Mouse (Mus musculus): ENCODE data around the gene Cyp11a1.

The Cyp11a1 gene

DNA sequence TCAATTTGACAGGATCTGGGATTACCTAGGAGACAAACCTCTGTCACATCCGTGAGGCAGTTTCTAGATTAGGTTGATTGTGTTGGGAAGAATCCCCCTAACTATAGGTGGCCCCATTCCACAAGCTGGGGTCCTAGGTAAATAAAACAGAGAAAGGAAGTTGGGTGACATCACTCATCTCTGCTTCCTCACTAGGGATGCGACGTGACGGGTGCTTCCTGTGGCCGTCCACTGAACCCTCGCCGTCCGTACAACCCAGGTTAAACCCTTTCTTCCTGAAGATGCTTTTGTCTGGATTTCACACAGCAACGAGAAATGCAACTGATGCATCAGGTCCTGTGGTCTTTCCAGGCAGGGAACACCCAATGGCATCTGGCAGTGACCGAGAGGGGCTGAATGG lies 40.9 kb downstream of the Cyp11a1 start:
- no peak for DNase-seq

DNA sequence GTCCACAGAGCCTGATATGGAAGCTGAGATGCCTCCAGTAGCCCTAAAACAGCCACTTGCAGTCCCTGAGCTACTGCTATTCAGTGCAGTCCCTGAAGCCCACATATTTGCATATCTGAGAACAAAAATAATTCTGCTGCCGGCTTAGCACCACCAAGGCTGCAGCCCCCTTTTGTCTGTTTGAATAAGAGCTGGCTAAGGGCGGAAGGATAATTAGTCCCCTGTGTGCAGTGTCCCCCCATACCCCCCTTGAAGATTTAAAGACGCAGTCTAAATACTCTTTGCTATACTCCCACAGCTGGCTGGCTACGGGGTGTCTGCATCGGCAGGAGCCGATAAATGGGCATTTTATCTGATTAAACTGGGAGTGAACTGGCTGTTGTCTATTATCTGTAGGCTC lies 42.4 kb downstream of the Cyp11a1 start:
- DNase-seq = no peak

DNA sequence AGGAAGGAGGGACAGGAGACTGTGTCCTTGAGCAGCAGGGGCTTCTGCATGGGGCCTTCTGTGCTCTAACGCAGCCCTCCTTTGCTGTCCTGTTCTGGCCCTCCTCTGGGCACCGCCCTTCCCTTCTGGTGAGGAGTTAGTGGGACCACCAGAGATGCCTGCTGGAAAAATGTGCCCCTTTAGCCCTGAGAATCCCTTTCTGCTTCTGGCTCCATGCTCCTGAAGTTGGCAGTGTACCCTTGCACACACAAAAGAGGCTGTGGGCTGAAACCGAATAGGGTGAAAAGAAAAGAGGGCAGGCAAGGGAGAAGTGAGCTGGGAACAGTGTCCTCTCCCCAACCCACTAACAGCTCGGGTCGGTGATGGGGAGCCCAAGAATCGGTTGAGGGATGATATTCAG lies 43.0 kb downstream of the Cyp11a1 start:
- DNase-seq = no peak

DNA sequence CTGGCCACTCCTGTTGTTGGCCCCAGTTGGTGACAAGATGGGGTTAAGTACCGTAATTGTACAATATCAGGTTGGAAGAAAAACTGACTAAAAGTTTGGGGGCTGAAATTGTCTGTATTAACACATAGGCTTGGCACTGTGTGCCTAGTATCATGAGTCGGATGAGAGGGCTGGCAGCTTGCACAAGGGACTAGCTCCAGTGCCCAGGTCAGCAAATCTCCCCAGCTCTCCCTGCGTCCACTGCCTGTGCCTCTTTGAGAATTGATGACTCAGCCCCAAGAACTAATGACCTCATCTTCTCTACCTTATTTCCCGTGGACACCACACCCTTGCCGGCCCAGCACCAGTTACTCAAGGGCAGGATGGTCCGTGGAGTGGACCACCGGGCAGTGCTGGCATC lies 43.6 kb downstream of the Cyp11a1 start:
- DNase-seq = no peak

DNA sequence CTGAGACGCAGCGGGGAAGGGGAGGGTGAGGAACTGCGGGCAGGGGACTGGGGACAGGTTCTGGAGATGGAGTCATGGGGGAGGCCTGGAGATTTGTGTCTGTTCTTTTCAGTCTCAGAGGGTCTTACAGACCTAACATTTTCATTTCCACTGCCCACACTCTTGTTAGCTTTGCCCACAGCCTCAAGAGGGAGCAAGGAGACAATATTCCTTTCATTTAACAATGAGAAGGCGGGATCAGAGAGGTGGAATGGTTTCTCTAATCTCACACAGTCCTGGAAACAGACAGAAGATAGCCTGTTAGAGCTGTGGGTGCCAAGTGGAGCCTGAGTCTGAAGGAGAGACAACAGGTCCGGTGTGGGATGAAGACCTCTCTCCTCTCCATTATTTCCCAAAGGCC lies 45.7 kb downstream of the Cyp11a1 start:
- no peak for DNase-seq

DNA sequence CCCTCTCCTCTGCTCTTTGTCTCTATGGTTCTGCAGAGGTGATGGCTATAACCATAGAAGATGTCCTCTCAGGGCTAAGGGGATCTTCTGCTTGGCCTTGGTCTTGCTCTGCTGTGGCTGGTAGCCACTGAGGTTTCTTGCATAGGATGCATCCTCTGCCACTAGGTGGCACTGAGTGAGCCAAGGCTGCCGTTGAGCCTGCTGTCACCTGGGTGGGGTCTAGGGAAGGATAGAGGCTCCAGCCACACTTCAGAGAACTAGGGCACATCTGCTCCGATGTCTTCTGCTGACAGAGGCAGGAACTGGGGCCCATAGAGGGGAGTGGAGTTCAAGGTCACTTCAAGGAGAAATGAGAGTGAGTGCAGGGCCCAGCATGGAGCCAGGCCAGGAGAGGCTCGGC lies 46.9 kb downstream of the Cyp11a1 start:
- no peak for DNase-seq

DNA sequence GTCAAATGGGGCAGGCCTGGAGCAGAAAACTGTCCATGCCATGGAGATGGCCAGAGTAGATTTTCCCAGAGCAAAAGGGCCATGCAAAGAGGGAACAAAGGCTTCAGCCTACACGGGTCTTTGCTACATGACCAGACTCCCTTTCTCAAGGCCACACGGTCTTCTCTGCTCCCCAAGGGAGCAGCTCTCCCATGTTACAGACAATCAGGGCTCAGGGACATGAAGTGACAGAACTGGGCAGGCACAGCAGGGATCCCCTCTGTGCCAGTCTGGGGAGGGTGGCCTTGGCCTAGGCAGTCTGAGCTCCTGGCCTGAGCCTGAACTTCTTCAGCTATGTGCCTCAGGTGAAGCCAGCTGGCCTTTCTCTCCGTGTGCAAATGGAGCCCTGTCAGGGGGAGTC lies 47.3 kb downstream of the Cyp11a1 start:
- no peak for DNase-seq

DNA sequence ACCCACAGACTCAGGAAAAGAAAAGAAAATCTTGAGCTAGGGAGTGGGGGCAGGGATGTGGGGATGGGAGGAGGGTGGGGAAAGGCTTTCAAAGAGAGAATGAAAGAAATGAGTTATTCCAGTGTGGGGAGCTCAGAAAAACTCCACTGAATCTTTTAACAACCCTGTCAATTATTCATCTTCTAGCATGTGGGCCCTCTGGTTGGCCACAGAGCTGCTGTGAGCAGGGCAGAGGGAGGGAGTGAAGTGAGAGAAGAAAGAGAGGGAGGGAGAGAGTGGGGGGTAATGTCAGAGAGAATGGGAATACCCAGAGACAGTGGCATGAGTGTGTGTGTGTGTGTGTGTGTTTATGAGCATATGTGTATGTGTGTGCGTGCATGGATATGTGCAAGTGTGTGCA lies 47.8 kb downstream of the Cyp11a1 start:
- DNase-seq = no peak

DNA sequence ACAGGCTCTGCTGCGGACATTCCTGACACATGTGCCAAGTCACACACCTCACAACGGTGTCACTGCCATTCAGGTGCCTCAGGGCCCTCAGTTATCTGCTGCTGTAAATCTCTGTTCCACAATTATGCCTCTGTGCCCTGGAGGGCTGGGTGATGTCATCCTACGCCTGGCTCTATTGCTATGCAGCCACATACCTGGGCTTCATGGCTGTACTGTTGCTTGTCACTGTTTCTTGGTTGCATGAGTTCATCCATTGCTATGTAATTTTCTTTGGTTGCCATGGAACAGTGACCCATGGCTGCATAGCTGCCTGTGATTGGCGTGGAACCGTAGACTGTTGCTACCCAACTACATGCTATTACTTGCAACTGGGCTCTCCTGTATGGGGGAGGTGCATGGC lies 49.5 kb downstream of the Cyp11a1 start:
- no peak for DNase-seq

DNA sequence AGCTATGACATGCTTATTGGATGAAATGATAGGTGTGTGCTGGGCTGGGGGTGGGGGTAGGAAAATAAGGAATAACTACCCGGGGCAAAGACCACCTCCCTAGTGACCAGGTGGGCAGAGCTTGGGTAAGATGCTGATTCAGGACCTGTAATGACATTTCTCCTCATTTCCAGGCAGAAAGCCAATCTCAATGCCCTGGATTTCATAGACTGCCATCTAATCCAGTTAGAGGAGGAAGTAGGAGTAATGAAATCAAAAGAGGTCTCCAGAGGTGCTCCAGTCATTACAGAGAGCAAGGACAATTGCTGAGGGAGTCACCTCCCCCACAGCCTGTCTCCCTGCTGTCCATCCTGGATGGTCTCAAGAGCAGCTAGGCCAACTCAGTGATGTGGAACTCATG lies 53.7 kb downstream of the Cyp11a1 start:
- no peak for DNase-seq

DNA sequence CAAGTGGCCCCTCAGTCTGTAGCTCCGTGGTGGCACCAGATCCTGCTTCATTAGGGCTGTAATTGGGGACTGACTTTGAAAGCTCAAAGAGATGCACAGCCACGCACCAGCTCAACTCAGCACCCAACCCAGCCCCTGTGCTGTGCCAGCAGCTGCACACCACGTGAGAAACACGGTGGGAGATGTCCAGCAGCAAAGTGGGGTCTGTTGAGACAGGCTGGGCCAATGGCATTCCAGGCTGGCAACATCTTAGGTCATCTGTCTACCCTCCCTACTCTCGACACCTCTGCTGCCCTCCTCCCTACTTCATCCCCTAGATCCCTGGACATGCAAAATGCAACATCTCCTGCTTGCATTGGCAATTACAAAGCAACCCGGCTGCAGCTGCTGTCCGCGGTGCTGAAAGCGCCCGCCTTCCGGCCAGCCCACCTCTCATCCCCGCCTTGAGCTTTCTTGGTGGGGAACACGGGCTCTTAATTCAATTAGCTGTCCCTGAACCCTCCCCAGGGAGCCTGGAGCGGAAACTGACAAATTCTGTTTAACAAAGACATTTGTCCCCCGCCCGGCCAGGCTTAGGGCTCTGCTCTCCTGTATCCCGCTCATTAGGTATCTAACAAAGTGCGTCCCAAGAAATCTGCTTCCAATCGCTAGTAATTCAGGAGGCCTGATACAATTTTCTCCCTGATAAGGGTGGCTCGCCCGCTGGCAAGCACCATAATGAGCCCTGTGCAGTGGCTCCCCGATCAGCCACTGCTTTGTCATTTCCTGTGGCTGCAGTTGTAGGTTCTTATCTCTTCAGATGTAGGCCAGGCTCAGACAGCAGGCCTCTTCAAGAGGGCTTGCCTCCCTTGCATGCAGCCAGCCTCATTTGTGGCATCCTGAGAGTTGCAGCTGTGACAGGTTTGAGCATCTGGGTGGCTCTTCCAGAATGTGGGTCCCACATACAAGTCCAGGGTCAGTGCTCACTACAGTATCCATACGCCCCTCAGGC lies 54.8 kb downstream of the Cyp11a1 start:
- no peak for DNase-seq

DNA sequence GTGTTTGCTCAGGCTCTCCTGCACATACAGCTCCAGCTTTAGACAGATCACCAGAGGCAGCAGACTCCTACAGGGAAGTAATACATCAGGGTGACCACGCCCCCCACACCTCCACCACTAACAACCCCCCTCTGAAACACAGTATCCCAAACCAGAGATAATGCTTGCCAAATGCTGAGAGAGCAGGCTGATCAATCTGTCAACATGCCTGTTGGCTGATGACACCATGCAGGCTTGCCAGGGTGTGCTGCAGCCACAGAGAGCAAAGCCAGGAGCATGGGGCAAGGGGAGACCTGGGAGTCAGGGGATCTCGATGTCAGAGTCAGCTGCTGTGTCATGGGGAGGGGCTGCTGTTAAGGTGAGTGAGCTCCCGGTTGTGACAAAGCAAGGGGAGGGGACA lies 57.3 kb downstream of the Cyp11a1 start, which contains the start of gene Stra6:
Stra6 (plus strand) TSS at position 258 of the 400 bp plus-strand sequence.
- DNase-seq = no peak

DNA sequence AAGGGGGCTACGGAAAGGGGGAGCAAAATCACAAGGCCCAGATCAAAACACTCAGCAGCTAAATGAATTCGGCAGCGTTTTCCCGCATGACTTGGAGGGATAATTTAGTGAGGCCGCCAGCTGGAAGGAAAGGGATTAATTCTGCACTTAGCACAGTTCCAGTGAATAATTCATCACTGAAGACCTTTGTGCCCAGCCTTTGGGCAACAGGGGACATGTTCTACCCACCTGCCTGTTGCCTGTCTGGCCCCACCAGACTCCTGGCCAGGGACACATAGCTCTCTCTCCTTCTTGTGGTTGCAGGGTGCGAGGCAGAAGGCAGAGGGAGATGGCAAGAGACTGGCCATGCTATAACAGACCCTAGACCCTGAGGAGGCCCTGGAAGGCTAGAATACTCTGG lies 59.3 kb downstream of the Cyp11a1 start:
- no peak for DNase-seq

DNA sequence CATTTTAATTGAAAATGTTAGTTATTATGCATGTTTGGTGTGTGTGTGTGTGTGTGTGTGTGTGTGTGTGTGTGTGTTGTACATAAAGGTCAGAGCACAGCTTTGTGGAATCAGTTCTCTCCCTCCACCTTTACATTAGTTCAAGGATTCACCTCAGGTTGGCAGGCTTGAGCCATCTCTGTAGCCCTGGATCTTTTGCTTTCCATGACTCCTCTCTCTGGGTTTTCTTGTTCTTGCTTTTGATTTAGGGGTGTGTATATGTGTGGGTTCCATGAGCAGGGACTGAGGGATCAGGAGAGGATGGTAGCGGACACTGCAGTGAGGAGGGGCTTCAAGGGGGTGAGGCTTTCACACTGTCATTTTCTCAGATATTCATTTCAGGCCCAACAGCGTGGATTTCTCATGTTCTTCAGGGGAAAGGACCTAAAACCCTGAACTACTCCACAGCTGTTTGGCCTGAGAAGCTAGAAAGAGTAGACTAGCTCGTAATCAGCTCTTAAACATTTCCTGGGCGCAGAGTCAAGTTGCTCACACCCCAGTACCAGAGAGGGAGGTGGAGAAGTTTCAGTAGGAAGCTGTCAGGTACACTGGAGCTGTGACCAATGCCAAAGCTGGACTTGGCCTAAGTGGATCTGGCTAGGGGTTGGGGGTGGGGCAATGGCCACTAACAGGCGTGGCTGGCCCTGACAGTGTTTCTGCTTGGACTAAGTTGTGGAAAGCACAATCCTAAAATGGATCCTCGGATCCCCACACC lies 59.9 kb downstream of the Cyp11a1 start:
- DNase-seq = no peak

DNA sequence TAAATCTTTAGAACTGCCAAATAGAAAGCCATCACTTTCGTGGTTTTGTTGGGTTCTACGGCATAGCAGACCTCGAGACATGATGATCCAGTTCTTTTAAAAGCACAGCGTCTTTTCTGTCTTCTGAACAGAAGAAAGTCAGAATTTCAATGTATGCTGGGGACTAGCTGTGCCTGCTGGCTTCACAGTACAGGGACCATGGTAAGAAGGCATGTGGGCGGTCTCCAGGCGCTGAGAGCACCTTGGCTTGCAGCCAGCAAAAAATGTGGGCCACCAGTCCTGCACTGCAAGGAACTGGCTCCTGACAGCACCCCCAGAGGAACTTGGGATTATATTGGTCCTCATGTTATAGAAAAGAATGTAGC lies 60.5 kb downstream of the Cyp11a1 start:
- DNase-seq = no peak

DNA sequence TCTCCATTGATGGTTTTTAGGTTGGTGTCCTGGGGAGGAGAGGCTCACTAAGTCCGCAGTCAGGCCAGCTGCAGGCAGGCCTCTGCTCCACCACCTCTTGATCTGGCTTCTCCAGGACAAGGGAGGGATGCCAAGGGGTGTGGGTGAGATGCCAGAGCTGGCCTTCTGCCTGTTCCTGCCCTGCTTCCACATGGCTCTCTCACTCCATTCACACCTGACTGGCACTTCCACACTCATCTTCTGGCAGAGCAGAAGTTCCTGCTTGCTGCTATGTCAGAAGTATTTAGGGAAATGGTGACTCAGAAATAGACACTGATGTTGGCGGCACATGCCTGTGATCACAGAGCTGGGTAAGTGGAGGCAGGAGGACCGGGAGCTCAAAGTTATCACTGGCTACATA lies 61.3 kb downstream of the Cyp11a1 start:
- no peak for DNase-seq

DNA sequence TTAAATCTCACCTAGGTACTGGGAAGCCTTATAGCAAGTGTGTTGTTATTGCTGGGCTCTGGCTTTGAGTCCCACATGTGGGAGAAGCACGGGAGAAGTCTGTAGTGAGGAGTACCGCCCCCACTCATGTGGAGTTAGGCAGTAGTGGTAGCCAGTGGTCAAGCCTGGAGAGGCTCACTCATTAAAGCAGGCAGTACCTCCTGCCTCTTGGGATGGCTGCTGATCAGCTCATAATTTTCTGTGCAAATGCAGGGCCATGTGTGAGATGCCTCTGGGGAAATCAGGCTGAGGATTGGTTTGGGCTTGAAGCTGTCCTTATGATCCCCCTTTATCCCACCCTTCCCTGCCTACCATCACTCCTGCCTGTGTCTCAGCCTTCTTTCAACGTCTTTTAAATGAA lies 68.3 kb downstream of the Cyp11a1 start:
- no peak for DNase-seq

Data from heart, adult 11 months (tissue).